Mouse (Mus musculus) ES-Bruce4 (cell line): ENCODE measurements around the gene Psenen.

Experiments
- CTCF ChIP-seq: IDR thresholded peaks from one replicate; pipeline ENCODE4 v1.8.1; 2011; ENCODE audit warnings: low read depth, low read length
- EP300 ChIP-seq: IDR thresholded peaks from 2 replicates; pipeline ENCODE4 v1.6.1; 2011; ENCODE audit warnings: low read depth, low read length; ENCODE audit not compliant: insufficient read depth
- POLR2A ChIP-seq: IDR thresholded peaks from one replicate; pipeline ENCODE4 v1.8.1; 2011; ENCODE audit warnings: low read length; ENCODE audit not compliant: insufficient read depth

- TF ChIP-seq POLR2A = no peak
- no peak for TF ChIP-seq CTCF
- no peak for TF ChIP-seq EP300
These were observed 38.9 kb downstream of the Psenen start for GRCm38 (mm10) chr7:30524487-30524886.
